Mouse (Mus musculus): ENCODE data around the gene Jagn1. TPM values are rescaled to one million over a fixed set of nuclear protein-coding genes. Genes with fewer than 3 reads are reported as not detected.

The Jagn1 gene
- total RNA-seq, 4 experiments from 2014 or later, result 38.5 to 47.0 (median 39.7) TPM

DNA sequence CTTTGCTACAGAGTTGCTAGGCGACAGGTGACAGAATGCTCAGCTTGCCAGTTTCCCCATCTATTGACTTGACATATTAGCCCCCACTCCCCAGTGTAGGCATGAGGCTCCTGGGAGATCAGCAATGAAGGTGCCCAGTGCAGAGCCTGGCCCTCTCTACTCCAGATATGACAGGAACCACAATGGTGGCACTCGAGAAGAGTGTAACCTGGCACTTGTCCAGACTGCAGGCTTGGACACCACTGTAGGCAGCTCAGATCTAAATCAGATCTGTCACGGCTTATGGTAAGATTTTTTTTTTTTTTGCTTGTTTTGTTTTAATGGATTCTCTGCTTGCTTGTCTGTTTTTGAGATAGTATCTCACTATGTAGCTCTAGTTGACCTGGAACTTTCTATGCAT, 8.7 kb upstream of the Jagn1 start:
- no peak for DNase-seq (ENCODE audit: low spot score in 2 of 2)

GRCm38 (mm10) chr6:113434691-113435090, 7.7 kb upstream of the Jagn1 start:
- no peak for DNase-seq (ENCODE audit: low spot score in 2 of 2)

- no peak for DNase-seq (ENCODE audit: low spot score in 2 of 2)
Observed at GRCm38 (mm10) chr6:113435664-113436205, 6.6 kb upstream of the Jagn1 start, which contains the start of gene Cidec. Cidec (minus strand) TSS chr6:113435760.

- DNase-seq (ENCODE audit: low spot score in 2 of 2), result no peak
Observed at GRCm38 (mm10) chr6:113437135-113437534, 5.2 kb upstream of the Jagn1 start.

DNA sequence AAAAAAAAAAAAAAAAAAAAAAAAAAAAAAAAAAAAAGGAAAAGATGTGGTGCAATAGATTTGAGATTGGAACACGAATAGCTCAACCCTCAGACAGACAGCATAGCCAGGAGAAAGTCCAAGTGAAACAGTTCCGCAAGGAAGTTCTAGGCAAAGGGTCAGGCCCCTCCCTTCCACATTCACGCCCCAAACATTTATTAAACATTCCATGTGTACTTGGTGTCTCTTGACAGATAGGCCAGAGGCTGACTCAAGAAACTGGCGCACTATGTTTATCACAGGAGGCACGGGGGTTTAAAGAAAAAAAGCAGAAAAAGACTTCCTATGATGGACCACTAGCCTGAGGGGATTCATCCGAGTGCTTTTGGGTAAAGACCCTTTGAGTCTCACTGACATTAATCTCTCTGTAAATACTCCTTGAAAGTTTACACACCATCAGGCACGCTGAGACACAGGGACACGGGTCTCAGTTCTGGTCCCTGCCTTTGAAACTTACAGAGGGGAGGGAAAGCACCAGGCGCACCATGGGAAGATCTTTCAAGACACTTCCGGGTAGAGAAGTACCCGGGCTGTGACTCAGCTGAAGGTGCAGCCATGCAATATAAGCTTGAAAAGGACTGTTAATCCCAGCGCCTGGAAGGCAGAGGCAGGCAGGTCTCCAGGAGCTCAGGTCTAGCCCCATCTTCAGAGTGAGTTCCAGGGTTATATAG, 3.5 kb upstream of the Jagn1 start:
- DNase-seq (ENCODE audit: low spot score in 2 of 2), result no peak

DNA sequence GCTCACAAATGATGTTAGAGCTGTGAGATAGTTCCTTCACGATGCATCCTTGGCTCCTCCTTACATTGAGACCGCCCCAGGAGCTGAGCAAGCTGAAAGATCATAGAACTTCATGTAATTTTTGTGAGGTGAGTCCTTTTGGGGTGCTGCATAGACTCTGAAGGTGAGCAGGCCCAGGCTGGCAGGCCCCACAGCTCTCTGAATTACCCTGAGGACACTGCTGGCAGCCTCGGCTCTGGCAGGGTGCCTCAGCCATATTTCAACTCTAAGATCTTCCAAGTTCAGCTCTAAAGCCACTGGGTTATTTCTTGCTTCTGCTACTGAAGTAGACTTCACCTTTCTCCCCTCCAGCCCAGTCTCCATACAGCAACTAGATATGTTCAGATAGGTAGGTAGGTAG, 1.7 kb upstream of the Jagn1 start:
- DNase-seq (ENCODE audit: low spot score in 2 of 2), result no peak

DNA sequence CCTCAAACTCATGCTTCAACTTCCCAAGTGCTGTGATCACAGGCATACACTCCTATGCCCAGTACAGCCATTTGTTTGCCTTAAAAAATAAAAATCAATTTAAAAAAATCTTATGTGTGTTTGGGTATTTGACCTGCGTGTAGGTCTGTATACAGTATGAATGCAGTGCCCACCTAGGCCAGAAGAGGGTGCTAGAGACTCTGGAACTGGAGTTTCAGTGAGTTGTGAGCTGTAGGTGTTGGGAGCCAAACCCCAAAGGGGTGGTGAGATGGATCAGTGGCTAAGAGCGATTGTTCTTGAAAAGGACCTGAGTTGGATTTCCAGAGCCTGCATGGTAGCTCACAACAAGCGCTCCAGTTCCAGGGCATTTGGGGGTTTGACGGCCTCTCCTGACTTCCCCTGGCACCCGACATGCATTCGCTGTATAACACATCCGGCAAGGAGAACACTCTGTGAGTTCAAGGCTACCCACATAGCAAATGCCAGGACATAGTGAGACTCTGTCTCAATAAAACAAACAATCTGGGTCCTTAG, 1.2 kb upstream of the Jagn1 start:
- DNase-seq (ENCODE audit: low spot score in 2 of 2), result peak in 1 of 2 experiments; percentile 72

- no peak for DNase-seq (ENCODE audit: low spot score in 2 of 2)
Observed at GRCm38 (mm10) chr6:113442087-113442441, 305 bp upstream of the Jagn1 start.

DNA sequence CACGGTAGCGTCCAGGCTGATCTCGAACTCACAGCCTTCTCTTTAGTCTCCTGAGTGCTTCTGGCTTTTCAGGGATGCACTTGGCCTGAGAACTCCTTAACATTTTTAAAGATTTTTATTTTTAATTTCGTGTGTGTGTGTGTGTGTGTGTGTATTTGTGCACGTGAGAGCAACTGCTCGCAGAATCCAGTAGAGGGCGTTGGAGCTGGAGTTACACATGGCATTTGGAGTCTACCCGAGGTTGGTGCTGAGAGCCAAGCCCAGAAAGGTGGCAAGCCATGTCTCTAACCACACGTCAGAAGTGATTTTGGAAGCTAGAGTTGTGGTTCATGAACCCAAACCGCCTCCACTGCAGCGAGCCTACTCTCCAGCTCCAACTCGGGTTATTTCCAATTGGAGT, 722 bp downstream of the Jagn1 start:
- no peak for DNase-seq (ENCODE audit: low spot score in 2 of 2)

DNA sequence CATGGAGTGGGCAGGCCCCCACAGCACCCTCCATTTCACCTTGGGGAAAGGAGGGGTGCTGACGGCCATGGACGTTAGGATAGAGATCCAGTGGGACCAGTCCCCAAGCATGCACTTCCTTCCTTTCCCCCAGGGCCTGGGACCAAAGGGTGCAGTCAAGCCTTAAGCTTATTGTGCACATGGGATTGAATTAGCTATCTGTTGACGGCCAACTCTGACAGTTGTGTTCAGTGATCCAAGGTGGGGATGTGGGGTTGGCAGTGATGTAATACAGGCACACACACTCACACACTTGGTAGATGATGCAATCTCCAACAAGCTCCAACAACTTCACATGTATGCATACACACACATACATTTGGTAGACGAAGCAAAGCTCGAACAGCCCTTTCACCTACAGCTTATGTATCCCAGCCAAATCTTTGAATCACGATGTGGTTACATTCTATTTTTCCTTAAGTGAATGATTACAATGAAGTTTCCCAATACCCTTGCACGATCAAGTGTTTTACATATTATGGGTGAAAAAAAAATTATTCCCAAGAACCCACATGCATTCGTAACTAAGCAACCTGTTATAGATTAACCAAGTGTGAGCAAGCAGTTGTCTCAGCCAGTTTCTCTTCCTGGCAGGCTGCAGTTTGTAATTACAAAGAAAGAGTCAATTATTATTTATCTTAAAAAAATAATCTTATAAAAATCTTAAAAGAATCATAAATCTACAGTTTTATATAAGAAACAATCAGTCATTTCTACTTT, 2.0 kb downstream of the Jagn1 start:
- DNase-seq (ENCODE audit: low spot score in 2 of 2), result no peak

GRCm38 (mm10) chr6:113447639-113448038, 5.3 kb downstream of the Jagn1 start:
- DNase-seq (ENCODE audit: low spot score in 2 of 2), result no peak

GRCm38 (mm10) chr6:113451839-113452238, 9.5 kb downstream of the Jagn1 start:
- no peak for DNase-seq (ENCODE audit: low spot score in 2 of 2)

DNA sequence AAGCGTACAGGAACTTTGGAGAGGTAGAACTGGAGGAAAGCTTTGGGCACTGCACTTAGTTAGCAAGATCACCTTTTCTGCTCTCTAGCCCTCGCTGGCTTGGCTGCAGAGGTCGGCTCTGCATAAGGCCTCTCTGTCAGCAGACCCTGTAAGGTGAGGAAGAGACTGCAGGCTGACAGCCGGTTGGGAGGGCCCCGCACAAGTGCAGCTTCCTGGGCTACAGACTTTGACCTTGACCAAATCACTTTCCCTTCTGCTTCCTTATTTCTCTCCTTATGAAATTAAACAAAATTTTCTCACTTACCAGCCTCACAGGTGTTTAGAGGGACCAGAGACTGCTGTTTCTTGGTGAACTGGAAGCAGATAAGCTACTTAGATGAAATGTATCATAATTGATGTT, 12.6 kb downstream of the Jagn1 start:
- DNase-seq (ENCODE audit: low spot score in 2 of 2), result no peak

GRCm38 (mm10) chr6:113457952-113458534, 15.7 kb downstream of the Jagn1 start, which contains the start of gene Il17re:
Il17re (plus strand) TSS chr6:113458484.
- DNase-seq (ENCODE audit: low spot score in 2 of 2), result no peak

GRCm38 (mm10) chr6:113458635-113459034, 16.3 kb downstream of the Jagn1 start:
- DNase-seq (ENCODE audit: low spot score in 2 of 2), result no peak

DNA sequence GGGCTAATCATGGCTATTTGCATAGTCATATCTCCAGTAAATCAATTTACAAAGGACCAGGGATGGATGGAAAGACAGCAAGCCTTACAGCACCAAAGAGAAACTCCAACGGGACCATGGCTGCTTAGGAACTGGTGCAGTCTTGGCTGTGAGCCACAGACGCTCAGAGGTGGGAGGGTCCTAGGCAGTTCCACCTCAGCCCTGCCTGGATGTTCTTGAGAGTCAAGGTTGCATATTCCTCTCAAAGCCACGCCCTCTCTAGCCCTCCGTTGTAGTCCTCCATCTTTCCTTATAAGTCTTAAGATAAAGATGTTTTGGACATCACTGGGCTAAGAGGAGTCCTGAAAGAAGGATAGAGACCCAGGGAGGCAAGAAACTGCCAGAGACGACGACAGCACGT, 21.7 kb downstream of the Jagn1 start:
- no peak for DNase-seq (ENCODE audit: low spot score in 2 of 2)

GRCm38 (mm10) chr6:113465602-113466001, 23.2 kb downstream of the Jagn1 start:
- DNase-seq (ENCODE audit: low spot score in 2 of 2), result no peak

GRCm38 (mm10) chr6:113468512-113468911, 26.1 kb downstream of the Jagn1 start:
- DNase-seq (ENCODE audit: low spot score in 2 of 2), result no peak

DNA sequence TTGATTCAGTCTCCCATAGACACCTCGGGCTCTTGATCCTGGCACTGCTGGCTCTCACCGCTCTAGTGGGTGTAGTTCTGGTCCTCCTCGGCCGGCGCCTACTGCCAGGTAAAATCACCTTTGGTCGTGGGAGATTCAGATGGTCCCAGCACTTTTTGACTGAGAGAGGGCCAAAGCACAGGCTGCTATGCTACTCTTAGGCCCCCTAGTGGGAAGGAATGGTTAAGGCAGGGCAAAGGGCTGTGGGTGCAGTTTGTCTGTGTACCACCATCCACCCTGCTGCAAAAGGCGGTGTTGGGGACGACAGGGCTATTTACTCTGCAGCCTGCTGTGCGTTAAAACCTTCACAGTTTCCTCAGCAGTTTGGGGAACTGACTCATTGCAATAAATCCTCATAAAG, 26.7 kb downstream of the Jagn1 start:
- no peak for DNase-seq (ENCODE audit: low spot score in 2 of 2)

DNA sequence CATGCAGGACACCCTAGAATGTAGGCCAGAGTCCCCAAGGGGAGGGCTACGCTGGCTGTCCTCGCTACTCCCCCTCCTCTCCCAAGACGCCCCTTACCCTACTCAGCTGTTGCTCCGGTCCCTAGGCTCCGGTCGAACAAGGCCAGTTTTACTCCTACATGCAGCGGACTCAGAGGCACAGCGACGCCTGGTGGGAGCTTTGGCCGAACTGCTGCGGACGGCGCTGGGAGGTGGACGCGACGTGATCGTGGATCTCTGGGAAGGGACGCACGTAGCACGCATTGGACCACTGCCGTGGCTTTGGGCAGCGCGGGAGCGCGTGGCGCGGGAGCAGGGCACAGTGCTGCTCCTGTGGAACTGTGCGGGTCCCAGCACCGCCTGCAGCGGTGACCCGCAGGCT, 27.1 kb downstream of the Jagn1 start:
- peak in 1 of 2 experiments; percentile 64 for DNase-seq (ENCODE audit: low spot score in 2 of 2)

DNA sequence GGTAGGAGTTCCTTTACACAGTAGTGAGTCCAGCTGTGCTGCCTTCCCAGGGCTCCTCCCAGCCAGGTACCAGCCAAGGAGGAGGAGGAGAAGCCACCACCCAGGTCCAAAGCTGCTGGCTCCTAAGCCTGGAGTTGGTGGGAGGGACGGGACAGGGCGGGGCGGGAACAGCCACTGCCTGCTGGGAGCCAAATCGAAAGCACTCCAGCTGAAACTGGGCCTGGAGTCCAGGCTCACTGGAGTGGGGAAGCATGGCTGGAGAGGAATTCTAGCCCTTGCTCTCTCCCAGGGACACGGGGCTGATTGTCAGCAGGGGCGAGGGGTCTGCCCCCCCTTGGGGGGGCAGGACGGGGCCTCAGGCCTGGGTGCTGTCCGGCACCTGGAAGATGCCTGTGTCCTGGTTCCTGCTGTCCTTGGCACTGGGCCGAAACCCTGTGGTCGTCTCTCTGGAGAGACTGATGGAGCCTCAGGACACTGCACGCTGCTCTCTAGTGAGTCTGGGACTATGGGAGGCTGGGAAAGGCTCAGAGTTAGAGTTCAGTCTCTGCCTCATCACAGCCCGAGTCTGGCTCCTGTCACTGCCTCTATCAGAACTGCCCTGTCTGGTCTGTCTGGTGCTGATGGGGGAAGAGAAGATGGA, 29.0 kb downstream of the Jagn1 start, which contains the start of gene Il17rc:
Il17rc (plus strand) TSS at position 131 of the 640 bp plus-strand sequence.
- no peak for DNase-seq (ENCODE audit: low spot score in 2 of 2)
